Mouse (Mus musculus): Measurements from ENCODE around the gene Mt4.
"Not testable (repeated sequence)": the region's sequence is repeated elsewhere in the genome, so short reads cannot be mapped to it uniquely, and the experiment has no call there.

Gene Mt4

GRCm38 (mm10) chr8:94136933-94137332 is at the start of gene Mt4:
TSS of gene Mt4 (plus strand) at chr8:94137197.
- DNase-seq = no peak

GRCm38 (mm10) chr8:94087964-94088363 is 49.0 kb upstream of the Mt4 start:
- DNase-seq = no peak

- no peak for DNase-seq
Measured at GRCm38 (mm10) chr8:94089715-94090114, 47.3 kb upstream of the Mt4 start.

GRCm38 (mm10) chr8:94092848-94093247 is 44.1 kb upstream of the Mt4 start:
- no peak for DNase-seq

- no peak for DNase-seq
Measured at GRCm38 (mm10) chr8:94094281-94094680, 42.7 kb upstream of the Mt4 start.

GRCm38 (mm10) chr8:94098081-94098974 is 38.7 kb upstream of the Mt4 start, which contains the start of gene Bbs2:
TSS of gene Bbs2 (minus strand) at chr8:94098928.
- DNase-seq = peak; percentile 99 to 100

GRCm38 (mm10) chr8:94098996-94099395 is 38.0 kb upstream of the Mt4 start:
- no peak for DNase-seq

- peak in 1 of 2 experiments; percentile 31 for DNase-seq
Measured at GRCm38 (mm10) chr8:94104146-94104545, 32.9 kb upstream of the Mt4 start.

GRCm38 (mm10) chr8:94107871-94108270 is 29.1 kb upstream of the Mt4 start:
- DNase-seq = peak in 1 of 2 experiments; percentile 31

GRCm38 (mm10) chr8:94109396-94109795 is 27.6 kb upstream of the Mt4 start:
- DNase-seq = no peak

GRCm38 (mm10) chr8:94109835-94110234 is 27.2 kb upstream of the Mt4 start:
- DNase-seq = no peak

- DNase-seq = no peak
Measured at GRCm38 (mm10) chr8:94110526-94111177, 26.3 kb upstream of the Mt4 start.

GRCm38 (mm10) chr8:94113435-94113834 is 23.6 kb upstream of the Mt4 start:
- no peak for DNase-seq

GRCm38 (mm10) chr8:94113972-94114371 is 23.0 kb upstream of the Mt4 start:
- no peak for DNase-seq

GRCm38 (mm10) chr8:94118776-94119430 is 18.1 kb upstream of the Mt4 start:
- DNase-seq = no peak

GRCm38 (mm10) chr8:94121625-94122024 is 15.4 kb upstream of the Mt4 start:
- no peak for DNase-seq

GRCm38 (mm10) chr8:94122711-94123468 is 14.1 kb upstream of the Mt4 start:
- no peak for DNase-seq

- DNase-seq = no peak
Measured at GRCm38 (mm10) chr8:94127711-94128110, 9.3 kb upstream of the Mt4 start.

GRCm38 (mm10) chr8:94129133-94129789 is 7.7 kb upstream of the Mt4 start:
- DNase-seq = no peak

- DNase-seq = no peak
Measured at GRCm38 (mm10) chr8:94130126-94130525, 6.9 kb upstream of the Mt4 start.

- DNase-seq = no peak
Measured at GRCm38 (mm10) chr8:94132096-94132495, 4.9 kb upstream of the Mt4 start.

GRCm38 (mm10) chr8:94134601-94135000 is 2.4 kb upstream of the Mt4 start:
- DNase-seq = not testable (repeated sequence)

Measured in lung, postnatal 4 days (tissue).